Mouse (Mus musculus) thymus, adult 2 months (tissue): ENCODE results near the gene Rcan1.

Experiments
- CTCF ChIP-seq: fragments of 200-500 bp; IDR thresholded peaks from 2 replicates; pipeline ENCODE4 v1.5.1; 2012; ENCODE audit warnings: mild to moderate bottlenecking, control low read depth, low read length, moderate library complexity, borderline replicate concordance; ENCODE audit not compliant: control insufficient read depth, poor library complexity, insufficient read depth; ENCODE audit errors: extremely low read depth
- POLR2A ChIP-seq: fragments of 200-500 bp; IDR thresholded peaks from 2 replicates; pipeline ENCODE4 v1.6.1; 2012; ENCODE audit warnings: mild to moderate bottlenecking, low read length, control low read depth, moderate library complexity; ENCODE audit not compliant: control insufficient read depth, poor library complexity, insufficient read depth; ENCODE audit errors: extremely low read depth

- TF ChIP-seq POLR2A, result no peak
- no peak for TF ChIP-seq CTCF
Measured at GRCm38 (mm10) chr16:92489356-92489755, 18.7 kb upstream of the Rcan1 start.
